Mouse (Mus musculus) forebrain, embryonic 16.5 days (tissue): Measurements from ENCODE around the gene Slc27a3. TPM values are rescaled to one million over a fixed set of nuclear protein-coding genes. Genes with fewer than 3 reads are reported as not detected.
A peak's percentile ranks its signal among the peaks of the same experiment; 100 is the strongest.

ENCODE experiments used
- ATAC-seq: fragments of 200-750 bp; cut with Nextera tagmentation; 2 replicates; pipeline ENCODE4 v1.8.0; 2017; ENCODE audit warnings: mild to moderate bottlenecking, moderate library complexity
- H3K27ac ChIP-seq: fragments of 300-500 bp; sonication (generic); 2 replicates; pipeline ENCODE4 v1.5.1; 2014; ENCODE audit warnings: low read length, control low read depth
- H3K27me3 ChIP-seq: fragments of 300-500 bp; sonication (generic); replicated peaks from 2 replicates; pipeline ENCODE4 v1.6.1; 2014; ENCODE audit warnings: low read length; ENCODE audit not compliant: control insufficient read depth, insufficient read depth
- H3K36me3 ChIP-seq: fragments of 300-500 bp; sonication (generic); 2 replicates; pipeline ENCODE4 v1.6.1; 2014; ENCODE audit not compliant: control insufficient read depth, insufficient read depth
- H3K4me1 ChIP-seq: fragments of 300-500 bp; sonication (generic); replicated peaks from 2 replicates; pipeline ENCODE4 v1.6.1; 2014; ENCODE audit warnings: low read length; ENCODE audit not compliant: control insufficient read depth, insufficient read depth
- H3K4me2 ChIP-seq: fragments of 300-500 bp; sonication (generic); 2 replicates; pipeline ENCODE4 v1.6.1; 2014; ENCODE audit warnings: mild to moderate bottlenecking, low read length, control low read depth
- H3K4me3 ChIP-seq: fragments of 300-500 bp; sonication (generic); replicated peaks from 2 replicates; pipeline ENCODE4 v1.5.1; 2014; ENCODE audit warnings: mild to moderate bottlenecking, low read length, control low read depth
- H3K9ac ChIP-seq: fragments of 300-500 bp; sonication (generic); replicated peaks from 2 replicates; pipeline ENCODE4 v1.6.1; 2014; ENCODE audit warnings: low read depth, low read length, control low read depth
- H3K9me3 ChIP-seq: fragments of 300-500 bp; sonication (generic); 2 replicates; pipeline ENCODE4 v1.6.1; 2016; ENCODE audit warnings: low read length; ENCODE audit not compliant: control insufficient read depth
- WGBS: fragments of 180-500 bp; shearing (Covaris S2); extraction: QIAGEN DNeasy Blood & Tissue Kit; methylation state at CpG from one replicate; pipeline ENCODE4 v1.1.7; 2014; 5-methylcytosine and 5-hydroxymethylcytosine counted together
- polyA plus RNA-seq: library from polyadenylated mRNA; unstranded; fragments of >200 nt; fragmentation: Nextera tagmentation; extraction: Ambion mirVana; gene quantifications from 2 replicates; pipeline ENCODE4 v1.2.1, GENCODE M21; 2015

Slc27a3 gene
- polyA plus RNA-seq, 1 experiment from 2014 or later, result 20.0 TPM

DNA sequence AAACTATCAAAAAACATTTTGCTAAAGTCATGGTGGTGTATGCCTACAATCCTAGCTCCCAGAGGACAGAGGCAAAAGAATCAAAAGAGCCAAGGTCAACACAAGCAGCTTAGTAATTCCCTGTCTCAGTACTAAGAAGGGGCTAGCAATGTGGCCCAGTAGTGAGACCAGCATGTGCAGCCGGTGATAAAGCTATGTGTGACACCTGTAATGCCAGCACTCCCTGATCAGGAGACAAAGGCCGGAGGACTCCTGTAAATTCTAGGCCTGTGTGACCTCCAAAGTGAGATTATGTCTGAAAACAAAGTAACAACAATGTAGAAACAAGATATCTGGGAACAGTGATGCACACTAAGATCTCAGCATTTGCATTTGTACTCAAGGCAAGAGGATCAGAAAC, 35.8 kb upstream of the Slc27a3 start:
- Histone ChIP-seq H3K27me3 (no peaks in the 10 kb centered on the region), H3K4me2 (no peak overlapping the region), H3K9me3 (no peaks in the 10 kb centered on the region), H3K9ac (no peak overlapping the region), H3K4me1 (0 out of 2 replicates have a peak, but pooled peaks cover 2% of the 10 kb centered on the region), H3K4me3 (no peak overlapping the region), H3K36me3 (peaks cover 8% of the 10 kb centered on the region), H3K27ac (no peak overlapping the region)
- no peak for ATAC-seq
- 87% methylated on average over 2 of the region's 2 CpGs for WGBS

GRCm38 (mm10) chr3:90423549-90423948, 33.8 kb upstream of the Slc27a3 start:
- Histone ChIP-seq H3K27ac (no peak overlapping the region), H3K9ac (no peak overlapping the region), H3K36me3 (peaks cover 19% of the 10 kb centered on the region), H3K4me2 (no peak overlapping the region), H3K4me1 (no peaks in the 10 kb centered on the region), H3K4me3 (no peak overlapping the region), H3K9me3 (no peaks in the 10 kb centered on the region), H3K27me3 (no peaks in the 10 kb centered on the region)
- ATAC-seq, result no peak

DNA sequence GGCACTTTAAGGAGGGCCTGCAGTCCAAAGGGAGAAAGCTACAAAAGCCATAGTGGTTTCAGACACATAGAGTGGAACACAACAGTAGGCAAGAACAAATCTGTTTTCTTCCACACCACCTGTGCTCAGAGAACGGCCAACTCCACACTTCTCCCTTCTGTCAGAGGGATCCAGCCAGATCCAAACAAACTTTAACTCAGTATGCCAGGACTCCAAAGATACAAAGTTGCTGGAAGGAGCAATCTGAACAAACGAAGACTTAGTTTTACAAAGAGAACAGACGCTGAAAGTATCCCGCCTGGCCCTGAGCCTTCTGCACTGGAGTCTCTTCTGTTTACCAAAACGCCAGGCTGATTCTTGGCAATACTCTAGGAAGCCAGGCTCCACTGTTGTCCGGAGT, 31.0 kb upstream of the Slc27a3 start:
- Histone ChIP-seq H3K9me3 (no peaks in the 10 kb centered on the region), H3K27me3 (no peaks in the 10 kb centered on the region), H3K4me1 (no peaks in the 10 kb centered on the region), H3K4me2 (no peak overlapping the region), H3K4me3 (no peak overlapping the region), H3K36me3 (peaks cover 23% of the 10 kb centered on the region), H3K27ac (no peak overlapping the region), H3K9ac (no peak overlapping the region)
- ATAC-seq, result no peak
- 83% methylated on average over 6 of the region's 6 CpGs for WGBS

DNA sequence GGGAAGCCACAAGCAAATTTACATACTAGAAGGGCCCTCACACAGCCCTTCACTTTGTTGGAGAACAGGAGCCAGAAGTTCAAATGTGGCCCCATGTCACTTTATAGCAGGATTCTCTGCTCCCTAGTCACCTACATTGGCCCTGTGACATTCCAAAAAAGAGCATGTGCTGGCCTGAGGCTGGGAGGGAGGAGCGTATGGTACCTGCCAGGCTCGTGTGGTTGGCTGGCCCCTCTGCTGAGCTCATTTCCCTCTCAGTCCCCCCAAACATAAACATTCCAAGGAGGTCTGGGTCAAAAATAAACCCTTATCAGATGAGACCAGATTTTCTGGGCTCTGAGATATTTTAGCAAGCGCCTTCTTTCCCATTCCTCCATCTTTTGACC, 23.3 kb upstream of the Slc27a3 start:
- ATAC-seq, result 0 out of 2 replicates have a peak, but pooled peaks have one; percentile 8
- H3K36me3 ChIP-seq, result peaks cover 32% of the 10 kb centered on the region
- 82% methylated on average over 3 of the region's 3 CpGs for WGBS
- H3K9ac ChIP-seq, result no peak overlapping the region
- H3K27ac ChIP-seq, result no peak overlapping the region
- H3K4me2 ChIP-seq, result no peak overlapping the region
- no peaks in the 10 kb centered on the region for H3K4me1 ChIP-seq
- H3K9me3 ChIP-seq, result no peaks in the 10 kb centered on the region
- H3K27me3 ChIP-seq, result no peaks in the 10 kb centered on the region
- H3K4me3 ChIP-seq, result no peak overlapping the region

DNA sequence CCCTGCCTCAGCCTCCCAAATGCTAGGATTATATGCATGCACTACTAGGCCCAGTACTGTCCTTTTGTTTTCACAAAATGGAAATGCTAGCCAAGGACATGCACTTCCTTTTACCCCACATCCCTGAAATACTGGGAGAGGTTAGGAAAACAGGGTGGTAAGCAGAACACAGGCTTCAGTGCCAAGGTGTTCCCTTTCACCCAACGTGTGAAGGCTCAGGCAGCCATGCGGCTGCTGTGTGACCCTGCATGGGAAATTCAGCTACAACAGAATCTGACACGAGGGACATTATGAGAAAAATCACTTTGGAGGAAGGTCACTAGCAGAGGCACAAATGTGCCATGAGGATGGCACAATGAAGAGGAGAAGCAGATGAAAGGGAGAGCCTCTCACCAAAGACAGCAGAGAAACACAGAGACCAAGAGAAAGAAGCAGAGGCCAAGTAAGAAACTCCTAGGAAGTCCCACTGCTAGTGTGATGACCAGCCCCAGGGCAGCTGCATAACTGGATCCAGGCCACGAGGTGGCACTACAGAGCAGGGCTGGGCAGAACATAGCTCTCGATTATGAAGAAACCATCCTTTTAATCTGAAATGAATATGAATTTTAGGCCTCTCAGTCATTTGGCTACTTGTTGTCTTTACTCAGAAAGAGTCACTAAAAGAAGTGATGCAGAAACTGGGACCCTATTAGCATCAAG, 22.7 kb upstream of the Slc27a3 start:
- peak; percentile 67; the same call in 1 of the 2 replicates for ATAC-seq
- no peaks in the 10 kb centered on the region for H3K27me3 ChIP-seq
- H3K9me3 ChIP-seq, result no peaks in the 10 kb centered on the region
- peaks cover 33% of the 10 kb centered on the region for H3K36me3 ChIP-seq
- no peak overlapping the region for H3K27ac ChIP-seq
- H3K4me3 ChIP-seq, result no peak overlapping the region
- WGBS, result 48% methylated on average over 5 of the region's 5 CpGs
- H3K4me1 ChIP-seq, result no peaks in the 10 kb centered on the region
- no peak overlapping the region for H3K9ac ChIP-seq
- no peak overlapping the region for H3K4me2 ChIP-seq

- Histone ChIP-seq H3K9ac (no peak overlapping the region), H3K4me3 (no peak overlapping the region), H3K9me3 (no peaks in the 10 kb centered on the region), H3K36me3 (peaks cover 38% of the 10 kb centered on the region), H3K27me3 (no peaks in the 10 kb centered on the region), H3K27ac (no peak overlapping the region), H3K4me1 (no peaks in the 10 kb centered on the region), H3K4me2 (no peak overlapping the region)
- no peak for ATAC-seq
- WGBS, result 93% methylated on average over 3 of the region's 3 CpGs
These were observed 19.0 kb upstream of the Slc27a3 start for GRCm38 (mm10) chr3:90408721-90409120.

GRCm38 (mm10) chr3:90406414-90406813, 16.7 kb upstream of the Slc27a3 start:
- Histone ChIP-seq H3K27ac (no peak overlapping the region), H3K36me3 (peaks cover 50% of the 10 kb centered on the region), H3K4me1 (no peaks in the 10 kb centered on the region), H3K27me3 (no peaks in the 10 kb centered on the region), H3K9me3 (no peaks in the 10 kb centered on the region), H3K9ac (no peak overlapping the region), H3K4me2 (no peak overlapping the region), H3K4me3 (no peak overlapping the region)
- WGBS, result 98% methylated on average over 5 of the region's 5 CpGs
- ATAC-seq, result no peak

- no peak overlapping the region for H3K9ac ChIP-seq
- H3K27ac ChIP-seq, result no peak overlapping the region
- H3K4me1 ChIP-seq, result no peaks in the 10 kb centered on the region
- 94% methylated on average over 4 of the region's 4 CpGs for WGBS
- no peak for ATAC-seq
- H3K4me3 ChIP-seq, result no peak overlapping the region
- no peaks in the 10 kb centered on the region for H3K27me3 ChIP-seq
- no peak overlapping the region for H3K4me2 ChIP-seq
- H3K9me3 ChIP-seq, result no peaks in the 10 kb centered on the region
- peaks cover 58% of the 10 kb centered on the region for H3K36me3 ChIP-seq
These were observed 14.9 kb upstream of the Slc27a3 start for GRCm38 (mm10) chr3:90404609-90405008.

GRCm38 (mm10) chr3:90404121-90404520, 14.4 kb upstream of the Slc27a3 start:
- no peaks in the 10 kb centered on the region for H3K4me1 ChIP-seq
- 94% methylated on average over 3 of the region's 3 CpGs for WGBS
- no peak overlapping the region for H3K4me3 ChIP-seq
- H3K4me2 ChIP-seq, result no peak overlapping the region
- H3K36me3 ChIP-seq, result peaks cover 54% of the 10 kb centered on the region
- H3K9ac ChIP-seq, result no peak overlapping the region
- H3K9me3 ChIP-seq, result no peaks in the 10 kb centered on the region
- no peak for ATAC-seq
- H3K27ac ChIP-seq, result no peak overlapping the region
- H3K27me3 ChIP-seq, result no peaks in the 10 kb centered on the region

DNA sequence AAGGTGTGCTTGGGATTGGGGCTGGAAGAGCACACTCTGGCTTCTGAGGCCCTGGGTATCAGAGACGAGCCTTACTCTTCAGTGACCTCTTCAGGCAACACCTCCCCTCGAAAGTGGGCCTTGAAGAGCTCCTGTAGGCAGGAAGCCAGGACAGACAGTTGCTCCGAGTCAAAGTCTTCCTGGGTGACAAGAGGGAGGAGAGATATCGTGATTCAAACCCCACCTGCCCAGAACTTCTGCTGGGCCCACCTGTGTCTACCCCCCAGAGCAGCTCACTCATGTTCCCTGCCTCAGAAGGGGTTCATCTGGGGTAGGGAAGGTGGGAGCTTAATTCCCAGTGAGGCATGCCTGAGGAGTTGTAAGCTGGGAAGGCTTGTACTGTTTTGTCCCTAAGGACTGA, 11.3 kb upstream of the Slc27a3 start:
- no peak for ATAC-seq
- Histone ChIP-seq H3K27ac (no peak overlapping the region), H3K4me1 (no peaks in the 10 kb centered on the region), H3K4me3 (no peak overlapping the region), H3K9ac (no peak overlapping the region), H3K27me3 (no peaks in the 10 kb centered on the region), H3K9me3 (no peaks in the 10 kb centered on the region), H3K36me3 (peaks cover 36% of the 10 kb centered on the region), H3K4me2 (no peak overlapping the region)
- whole genome bisulfite sequencing, result 85% methylated on average over 4 of the region's 4 CpGs
